Mouse (Mus musculus) lung, embryonic 16.5 days (tissue): Measurements from ENCODE around the gene Tacc2. TPM values are rescaled to one million over a fixed set of nuclear protein-coding genes. Genes with fewer than 3 reads are reported as not detected.

Experiments used
- ATAC-seq: fragments of 200-750 bp; cut with Nextera tagmentation; 2 replicates; pipeline ENCODE4 v1.8.0; 2017; ENCODE audit warnings: low read depth, mild to moderate bottlenecking, moderate library complexity
- H3K27ac ChIP-seq: fragments of 300-500 bp; sonication (generic); 2 replicates; pipeline ENCODE4 v1.5.1; 2014; ENCODE audit warnings: mild to moderate bottlenecking, control low read depth, low read length
- H3K27me3 ChIP-seq: fragments of 300-500 bp; sonication (generic); 2 replicates; pipeline ENCODE4 v1.6.1; 2014; ENCODE audit warnings: low read depth, low read length, mixed read lengths; ENCODE audit not compliant: control insufficient read depth, insufficient read depth
- H3K36me3 ChIP-seq: fragments of 300-500 bp; sonication (generic); 2 replicates; pipeline ENCODE4 v1.6.1; 2014; ENCODE audit warnings: low read length; ENCODE audit not compliant: control insufficient read depth, insufficient read depth
- H3K4me1 ChIP-seq: fragments of 300-500 bp; sonication (generic); replicated peaks from 2 replicates; pipeline ENCODE4 v1.6.1; 2014; ENCODE audit warnings: low read length, mixed read lengths; ENCODE audit not compliant: control insufficient read depth, insufficient read depth
- H3K4me2 ChIP-seq: fragments of 300-500 bp; sonication (generic); 2 replicates; pipeline ENCODE4 v1.6.1; 2014; ENCODE audit warnings: low read depth, low read length, control low read depth
- H3K4me3 ChIP-seq: fragments of 300-500 bp; sonication (generic); 2 replicates; pipeline ENCODE4 v1.5.1; 2014; ENCODE audit warnings: mild to moderate bottlenecking, low read length, control low read depth
- H3K9ac ChIP-seq: fragments of 300-500 bp; sonication (generic); 2 replicates; pipeline ENCODE4 v1.6.1; 2014; ENCODE audit warnings: low read length, control low read depth
- H3K9me3 ChIP-seq: fragments of 300-500 bp; sonication (generic); 2 replicates; pipeline ENCODE4 v1.6.1; 2016; ENCODE audit warnings: low read length; ENCODE audit not compliant: control insufficient read depth
- WGBS: fragments of 180-500 bp; shearing (Covaris S2); extraction: QIAGEN DNeasy Blood & Tissue Kit; methylation state at CpG from one replicate; pipeline ENCODE4 v1.1.7; 2014; 5-methylcytosine and 5-hydroxymethylcytosine counted together
- polyA plus RNA-seq: library from polyadenylated mRNA; unstranded; fragments of >200 nt; fragmentation: Nextera tagmentation; extraction: Ambion mirVana; gene quantifications from 2 replicates; pipeline ENCODE4 v1.2.1, GENCODE M21; 2015

The Tacc2 gene
- polyA plus RNA-seq, 1 experiment from 2014 or later = 21.7 TPM

DNA sequence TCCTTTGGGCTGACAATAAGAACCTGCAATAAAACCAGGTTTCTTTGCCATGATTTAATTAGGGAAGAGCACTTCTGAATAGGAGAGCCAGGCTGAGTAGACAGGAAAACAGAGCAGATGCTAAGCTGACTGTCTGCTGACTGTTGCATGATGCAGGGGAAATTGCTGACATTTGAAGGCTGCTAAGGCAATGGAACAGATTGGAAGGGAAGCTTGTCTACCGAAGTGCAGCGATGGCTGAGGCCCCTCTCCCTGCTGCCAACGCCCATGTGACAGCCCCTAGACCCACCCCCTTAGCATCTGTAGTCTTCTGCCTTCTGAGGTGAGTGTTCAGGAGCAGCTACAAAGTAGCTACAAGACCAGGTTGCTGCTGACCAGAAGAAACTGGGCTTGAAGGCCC, 148.9 kb downstream of the Tacc2 start:
- H3K4me2 ChIP-seq = no peak overlapping the region
- no peak overlapping the region; the same call in 1 of the 2 replicates for H3K27ac ChIP-seq
- ATAC-seq = no peak
- no peaks in the 10 kb centered on the region for H3K9me3 ChIP-seq
- H3K9ac ChIP-seq = no peak overlapping the region
- 49% methylated on average over 3 of the region's 3 CpGs for WGBS
- H3K36me3 ChIP-seq = peaks cover 2% of the 10 kb centered on the region; the same call in 1 of the 2 replicates
- H3K27me3 ChIP-seq = no peaks in the 10 kb centered on the region
- no peak overlapping the region for H3K4me3 ChIP-seq
- H3K4me1 ChIP-seq = peaks cover 11% of the 10 kb centered on the region

DNA sequence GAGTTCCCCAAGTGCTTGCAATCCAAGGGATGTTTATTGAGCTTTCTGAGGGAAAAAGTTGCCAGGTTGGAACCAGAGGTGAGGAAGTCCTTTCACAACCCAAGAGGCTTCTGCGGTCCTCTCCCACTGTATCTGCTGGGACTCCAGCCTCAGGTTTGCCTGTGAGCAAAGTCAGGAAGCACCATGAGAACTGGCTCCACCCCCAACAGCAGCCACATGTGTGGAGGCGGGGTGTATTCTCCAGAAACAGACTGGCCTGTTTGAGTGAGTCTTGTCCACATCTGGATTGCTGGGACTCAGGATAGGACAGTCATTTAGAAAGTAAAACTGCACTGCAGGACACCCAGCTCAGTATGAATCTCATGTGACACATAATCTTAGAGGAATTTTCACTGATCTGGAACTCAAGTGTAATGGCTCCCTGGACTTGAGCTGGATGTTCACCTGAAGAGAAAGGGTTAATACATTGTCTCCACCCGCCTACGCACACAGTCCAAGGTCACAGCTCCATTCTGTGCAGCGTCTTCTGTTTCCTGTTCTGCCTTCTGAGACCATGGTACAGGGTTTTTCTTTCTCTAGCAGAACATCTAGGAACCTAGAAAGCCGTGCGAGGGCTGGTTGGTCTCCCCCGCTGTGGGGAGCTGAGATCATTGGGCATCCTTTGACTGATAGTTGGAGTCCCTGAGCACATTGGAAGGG, 149.6 kb downstream of the Tacc2 start:
- no peak overlapping the region for H3K4me3 ChIP-seq
- H3K36me3 ChIP-seq = peaks cover 2% of the 10 kb centered on the region; the same call in 1 of the 2 replicates
- 42% methylated on average over 8 of the region's 8 CpGs for WGBS
- H3K9ac ChIP-seq = no peak overlapping the region
- no peaks in the 10 kb centered on the region for H3K9me3 ChIP-seq
- peak overlapping the region; percentile 24; the same call in 1 of the 2 replicates for H3K4me2 ChIP-seq
- peaks cover 11% of the 10 kb centered on the region for H3K4me1 ChIP-seq
- H3K27ac ChIP-seq = peak overlapping the region; percentile 71
- H3K27me3 ChIP-seq = no peaks in the 10 kb centered on the region
- ATAC-seq = peak; percentile 74

DNA sequence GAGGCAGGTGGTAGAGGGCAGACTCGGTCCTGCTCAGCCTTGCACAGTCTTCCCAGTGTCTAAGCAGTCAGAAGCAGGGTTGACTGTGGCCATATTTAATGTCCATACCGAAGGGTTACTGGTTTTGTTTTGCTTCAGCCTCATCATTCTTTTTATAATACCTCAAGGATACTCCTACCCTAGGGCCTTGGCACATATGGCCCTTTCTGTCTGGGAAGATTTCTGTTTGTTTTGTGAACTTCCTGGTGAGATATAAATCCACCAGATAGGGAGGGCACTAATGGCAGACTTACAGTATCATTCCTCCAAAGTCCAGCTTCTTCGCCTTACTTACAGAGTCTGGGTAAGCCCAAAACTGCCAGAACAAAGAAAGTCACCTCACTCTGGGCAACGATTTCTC, 150.3 kb downstream of the Tacc2 start:
- Histone ChIP-seq H3K9ac (no peak overlapping the region), H3K27ac (peak overlapping the region; percentile 71), H3K4me1 (peaks cover 13% of the 10 kb centered on the region), H3K4me3 (no peak overlapping the region), H3K4me2 (peak overlapping the region; percentile 24; the same call in 1 of the 2 replicates), H3K36me3 (peaks cover 2% of the 10 kb centered on the region; the same call in 1 of the 2 replicates), H3K9me3 (no peaks in the 10 kb centered on the region), H3K27me3 (no peaks in the 10 kb centered on the region)
- no peak for ATAC-seq
- 83% methylated on average over 4 of the region's 4 CpGs for WGBS

DNA sequence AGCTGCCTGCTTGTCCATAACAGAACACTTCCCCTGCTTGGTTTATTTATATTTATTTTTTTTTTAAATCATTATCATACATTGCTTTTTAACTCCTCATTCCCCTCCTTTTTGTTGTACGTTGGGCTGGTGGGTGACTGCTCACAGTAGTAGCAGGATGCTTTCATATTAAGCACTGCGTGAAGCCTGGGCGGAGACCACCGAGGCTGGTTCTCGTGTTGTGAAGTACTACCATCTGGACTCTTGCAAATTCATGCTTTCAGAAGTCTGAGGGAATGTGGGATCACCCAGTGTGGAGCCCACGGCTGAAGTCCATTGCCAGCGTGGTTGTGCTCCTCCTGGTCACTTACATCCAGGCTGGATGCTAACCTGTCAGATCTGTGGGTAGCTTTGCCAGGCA, 154.6 kb downstream of the Tacc2 start:
- Histone ChIP-seq H3K36me3 (peaks cover 4% of the 10 kb centered on the region; the same call in 1 of the 2 replicates), H3K4me2 (no peak overlapping the region), H3K4me1 (peaks cover 8% of the 10 kb centered on the region), H3K27me3 (no peaks in the 10 kb centered on the region), H3K4me3 (no peak overlapping the region), H3K9me3 (no peaks in the 10 kb centered on the region), H3K27ac (no peak overlapping the region), H3K9ac (no peak overlapping the region)
- WGBS = 50% methylated on average over 7 of the region's 7 CpGs
- ATAC-seq = peak; percentile 55; the same call in 1 of the 2 replicates

DNA sequence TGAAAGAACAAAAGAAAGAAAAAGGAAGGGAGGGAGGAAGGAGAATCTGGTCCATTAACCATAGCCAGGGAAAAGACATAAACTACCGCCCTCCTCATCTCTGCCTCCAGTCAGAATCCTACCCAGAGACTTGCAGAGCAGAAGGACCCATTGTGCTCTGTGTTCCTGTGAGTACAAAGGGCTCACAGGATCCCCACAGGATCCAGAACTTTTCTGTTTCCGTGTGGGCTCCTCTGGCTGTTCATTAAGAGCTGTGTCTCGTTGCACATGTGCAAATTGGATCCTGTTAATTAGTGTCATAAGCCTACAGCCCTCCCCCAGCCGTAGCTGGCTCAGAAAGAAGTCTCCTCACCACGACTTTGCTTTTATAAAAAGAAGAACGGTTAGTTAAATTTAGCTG, 155.7 kb downstream of the Tacc2 start:
- 75% methylated on average over 6 of the region's 6 CpGs for WGBS
- no peaks in the 10 kb centered on the region for H3K9me3 ChIP-seq
- no peak overlapping the region for H3K4me2 ChIP-seq
- no peak overlapping the region for H3K4me3 ChIP-seq
- H3K36me3 ChIP-seq = peaks cover 7% of the 10 kb centered on the region
- H3K9ac ChIP-seq = no peak overlapping the region
- no peaks in the 10 kb centered on the region for H3K27me3 ChIP-seq
- no peak for ATAC-seq
- H3K4me1 ChIP-seq = peaks cover 2% of the 10 kb centered on the region; the same call in 1 of the 2 replicates
- no peak overlapping the region for H3K27ac ChIP-seq

DNA sequence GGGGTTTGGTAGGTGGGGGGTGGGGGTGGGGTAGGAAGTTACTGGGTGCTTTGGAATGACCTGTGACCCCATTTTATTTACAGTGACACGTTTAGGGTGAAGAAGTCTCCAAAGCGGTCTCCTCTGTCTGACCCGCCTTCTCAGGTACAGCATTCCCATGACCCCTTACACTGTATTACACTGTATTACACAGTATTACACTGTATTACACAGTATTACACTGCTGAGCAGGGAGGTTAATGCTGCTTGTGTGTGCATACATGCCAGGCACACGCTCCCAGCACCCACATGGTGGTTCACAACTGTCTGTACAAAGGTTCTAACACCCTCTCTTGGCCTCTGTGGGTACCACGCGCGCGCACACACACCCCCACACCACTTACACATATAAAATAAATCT, 156.2 kb downstream of the Tacc2 start:
- H3K36me3 ChIP-seq = peaks cover 8% of the 10 kb centered on the region
- 93% methylated on average over 8 of the region's 8 CpGs for WGBS

DNA sequence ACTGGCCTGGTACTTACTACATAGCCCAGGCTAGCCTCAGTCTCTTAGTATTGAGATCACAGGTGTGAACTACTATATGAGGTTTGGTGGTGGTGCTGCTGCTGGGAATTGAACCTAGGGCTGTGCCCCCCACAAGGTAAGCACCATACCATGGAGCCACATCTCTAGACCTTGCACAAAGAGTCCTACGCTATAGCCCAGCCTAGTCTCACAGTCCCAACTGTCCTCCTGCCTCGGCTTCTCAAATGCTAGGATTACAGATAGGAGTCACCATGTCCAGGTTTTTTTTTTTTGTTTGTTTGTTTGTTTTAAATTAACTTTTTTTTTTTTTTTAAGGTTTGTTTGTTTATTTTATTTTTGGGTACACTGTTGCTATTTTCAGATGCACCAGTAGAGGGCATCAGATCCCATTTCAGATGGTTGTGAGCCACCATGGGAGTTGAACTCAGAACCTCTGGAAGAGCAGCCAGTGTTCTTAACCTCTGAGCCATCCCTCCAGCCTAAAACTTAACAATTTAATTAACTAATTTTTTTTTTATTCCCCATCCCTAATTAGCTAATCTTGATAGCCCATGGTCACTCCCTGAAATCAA, 157.1 kb downstream of the Tacc2 start:
- 91% methylated on average over 2 of the region's 2 CpGs for WGBS
- H3K9me3 ChIP-seq = no peaks in the 10 kb centered on the region

More for the DNA sequence above, 156.2 kb downstream of the Tacc2 start:
- Histone ChIP-seq H3K9ac (no peak overlapping the region), H3K9me3 (no peaks in the 10 kb centered on the region), H3K27ac (no peak overlapping the region), H3K27me3 (no peaks in the 10 kb centered on the region), H3K4me1 (peaks cover 2% of the 10 kb centered on the region; the same call in 1 of the 2 replicates), H3K4me3 (no peak overlapping the region), H3K4me2 (no peak overlapping the region)
- no peak for ATAC-seq

DNA sequence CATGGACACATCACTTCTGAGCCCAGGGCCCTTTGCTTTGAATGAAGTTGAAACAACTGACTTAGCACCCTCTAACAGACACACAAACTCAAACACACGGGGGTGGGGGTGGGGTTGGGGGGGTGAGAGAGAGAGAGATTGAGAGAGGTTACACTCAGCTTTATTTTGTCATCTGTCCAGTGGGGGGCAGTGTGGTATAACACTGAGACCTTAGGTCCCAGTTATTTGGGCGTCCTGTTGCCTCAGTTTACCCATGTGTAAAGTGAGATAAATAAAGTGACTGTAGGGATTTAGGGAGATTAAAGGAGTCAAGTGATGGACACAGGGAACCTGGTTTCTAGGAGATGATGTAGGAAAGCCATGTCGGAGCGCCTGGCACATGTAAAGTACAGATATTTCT, 163.9 kb downstream of the Tacc2 start:
- no peaks in the 10 kb centered on the region for H3K9me3 ChIP-seq
- H3K4me3 ChIP-seq = no peak overlapping the region
- H3K9ac ChIP-seq = no peak overlapping the region
- no peaks in the 10 kb centered on the region; the same call in 1 of the 2 replicates for H3K4me1 ChIP-seq
- no peak for ATAC-seq
- no peak overlapping the region for H3K27ac ChIP-seq
- WGBS = 75% methylated on average over 4 of the region's 4 CpGs
- H3K4me2 ChIP-seq = no peak overlapping the region
- no peaks in the 10 kb centered on the region for H3K27me3 ChIP-seq
- H3K36me3 ChIP-seq = peaks cover 25% of the 10 kb centered on the region

More for the DNA sequence above, 157.1 kb downstream of the Tacc2 start:
- ATAC-seq = no peak
- Histone ChIP-seq H3K27ac (no peak overlapping the region), H3K4me1 (peaks cover 2% of the 10 kb centered on the region; the same call in 1 of the 2 replicates), H3K27me3 (no peaks in the 10 kb centered on the region), H3K36me3 (peaks cover 8% of the 10 kb centered on the region; the same call in 1 of the 2 replicates), H3K4me2 (no peak overlapping the region), H3K9ac (no peak overlapping the region), H3K4me3 (no peak overlapping the region)

DNA sequence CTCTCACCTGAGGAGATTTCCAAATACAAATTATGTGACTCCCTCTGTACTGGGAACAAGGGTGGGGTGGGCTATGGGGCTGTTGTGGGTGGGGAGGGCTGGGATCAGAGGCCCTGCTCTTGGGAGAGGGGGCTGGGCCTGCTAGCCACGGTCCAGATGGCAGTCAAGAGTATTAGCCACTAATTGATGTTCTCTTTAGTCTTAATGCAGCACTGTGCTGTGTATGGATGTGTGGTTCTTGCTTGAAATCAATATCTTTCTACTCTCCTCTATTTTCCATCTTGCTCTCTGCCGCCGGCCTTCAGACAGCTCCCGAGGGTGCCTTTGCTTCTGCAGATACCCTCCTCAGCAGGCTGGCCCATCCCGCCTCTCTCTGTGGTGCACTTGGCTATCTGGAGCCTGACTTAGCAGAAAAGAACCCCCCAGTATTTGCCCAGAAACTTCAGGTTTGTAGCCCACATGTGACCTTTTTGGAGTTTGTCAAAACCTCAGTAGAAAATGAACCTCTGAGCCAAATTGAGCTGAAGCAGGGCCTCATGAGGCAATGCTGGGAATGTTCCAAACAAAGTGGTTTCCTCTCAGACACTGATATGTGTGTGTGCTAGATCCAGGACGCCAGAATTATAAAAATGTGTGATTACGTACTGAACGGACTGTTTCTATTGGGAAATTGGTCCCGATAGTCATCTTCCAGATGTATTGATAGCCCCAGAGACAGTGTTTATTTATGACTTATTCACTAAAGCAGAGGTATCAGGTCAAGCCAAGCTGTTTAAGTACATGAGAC, 166.2 kb downstream of the Tacc2 start:
- no peaks in the 10 kb centered on the region for H3K27me3 ChIP-seq
- 84% methylated on average over 9 of the region's 9 CpGs for WGBS
- H3K27ac ChIP-seq = no peak overlapping the region
- H3K36me3 ChIP-seq = peaks cover 19% of the 10 kb centered on the region
- no peaks in the 10 kb centered on the region; the same call in 1 of the 2 replicates for H3K4me1 ChIP-seq
- ATAC-seq = no peak
- H3K4me2 ChIP-seq = no peak overlapping the region
- no peak overlapping the region for H3K9ac ChIP-seq
- no peaks in the 10 kb centered on the region for H3K9me3 ChIP-seq
- no peak overlapping the region for H3K4me3 ChIP-seq
